Mouse (Mus musculus) NIH3T3 (cell line): ENCODE data around the gene Homer1.

Experiments
- DNase-seq: peaks from one replicate; pipeline ENCODE4 v3.0.0-alpha.2; 2012; ENCODE audit warnings: low read depth

Gene Homer1

DNA sequence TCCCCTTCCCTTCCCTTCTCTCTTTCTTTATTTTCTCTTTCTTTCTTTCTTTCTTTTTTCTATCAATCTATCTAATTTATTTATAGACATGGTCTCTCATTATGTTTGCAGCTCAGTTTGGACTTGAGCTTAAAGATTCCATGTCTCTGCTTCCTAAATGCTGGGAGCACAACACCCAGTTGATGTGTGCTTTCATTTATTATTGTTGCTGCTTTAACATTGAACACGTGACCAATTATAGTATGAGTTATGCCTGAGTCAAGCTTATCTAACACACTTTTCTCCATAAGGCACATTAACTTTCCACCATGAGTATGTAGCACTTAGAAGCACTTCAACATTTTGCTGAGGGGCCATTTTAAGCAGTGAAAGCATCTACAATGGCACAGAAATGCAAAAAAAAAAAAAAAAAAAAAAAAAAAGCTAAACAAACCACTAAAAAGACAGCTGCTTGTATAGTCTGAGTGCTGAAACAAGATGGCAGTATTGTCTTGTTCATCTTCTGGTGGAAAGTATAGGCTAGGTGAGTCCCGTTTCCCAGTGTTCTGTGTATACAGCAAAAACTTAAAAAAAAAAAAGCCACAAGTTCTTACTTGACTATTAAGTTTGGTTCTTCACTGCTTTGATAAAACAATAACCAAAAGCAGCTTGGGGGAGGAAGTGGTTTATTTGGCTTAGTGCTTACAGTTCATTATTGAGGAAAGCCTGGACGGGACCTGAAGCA is 41.3 kb downstream of the Homer1 start:
- DNase-seq, result peak; percentile 41

DNA sequence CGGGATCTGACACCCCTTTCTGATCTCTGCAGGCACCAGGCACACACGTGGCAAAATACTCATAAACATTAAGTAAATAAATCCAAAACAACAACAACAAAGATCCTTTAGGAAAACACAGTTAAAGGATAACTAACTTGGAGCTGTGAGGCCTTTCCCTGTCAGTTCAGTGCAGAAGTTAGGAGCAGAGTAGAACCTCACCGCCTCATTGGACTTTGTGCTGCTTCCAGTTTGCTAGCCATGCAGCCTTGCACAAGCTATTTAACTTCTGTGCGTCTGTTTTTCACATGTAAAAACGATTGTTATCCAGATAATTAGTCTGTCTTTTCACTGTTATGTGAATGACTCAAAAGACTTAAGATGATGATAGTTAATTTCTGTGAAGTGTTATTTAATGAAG is 43.2 kb downstream of the Homer1 start:
- DNase-seq, result no peak

DNA sequence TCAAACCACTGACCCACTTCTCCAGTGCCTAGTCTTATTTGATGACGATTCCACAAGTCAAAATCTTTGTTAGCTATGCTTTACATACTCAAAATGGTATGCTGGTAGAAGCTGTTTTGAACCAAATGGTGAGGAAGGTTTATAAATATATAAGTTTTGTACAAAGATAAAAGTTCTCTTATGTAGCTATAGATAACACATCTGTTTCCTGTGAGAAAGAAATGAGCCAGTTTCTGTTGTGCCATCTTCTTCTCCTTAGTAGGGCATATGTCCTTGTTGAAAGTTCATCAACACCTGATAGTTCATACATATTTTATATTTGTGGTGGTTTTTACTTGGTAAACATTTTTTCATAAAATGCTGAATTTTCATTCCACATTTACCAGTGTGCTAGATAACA is 45.0 kb downstream of the Homer1 start:
- no peak for DNase-seq

DNA sequence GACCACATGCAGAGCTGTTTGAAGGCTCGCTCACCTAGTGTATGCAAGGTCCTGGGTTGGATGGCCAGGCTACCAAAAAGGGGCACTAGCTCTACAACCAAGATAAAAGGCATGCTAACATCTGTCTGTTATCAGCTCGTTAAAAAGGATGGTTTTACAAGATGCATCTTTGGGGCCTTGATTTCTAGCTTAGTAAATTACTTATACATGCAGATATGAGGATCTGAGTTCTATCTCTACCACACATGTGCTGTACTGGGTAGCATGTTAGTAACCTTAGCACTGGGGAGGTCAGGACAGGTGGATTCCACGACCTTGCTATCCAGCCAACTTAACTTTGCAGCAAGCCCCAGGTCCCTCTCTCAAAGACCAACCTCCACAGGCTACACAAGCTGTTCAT is 46.4 kb downstream of the Homer1 start:
- DNase-seq, result no peak

DNA sequence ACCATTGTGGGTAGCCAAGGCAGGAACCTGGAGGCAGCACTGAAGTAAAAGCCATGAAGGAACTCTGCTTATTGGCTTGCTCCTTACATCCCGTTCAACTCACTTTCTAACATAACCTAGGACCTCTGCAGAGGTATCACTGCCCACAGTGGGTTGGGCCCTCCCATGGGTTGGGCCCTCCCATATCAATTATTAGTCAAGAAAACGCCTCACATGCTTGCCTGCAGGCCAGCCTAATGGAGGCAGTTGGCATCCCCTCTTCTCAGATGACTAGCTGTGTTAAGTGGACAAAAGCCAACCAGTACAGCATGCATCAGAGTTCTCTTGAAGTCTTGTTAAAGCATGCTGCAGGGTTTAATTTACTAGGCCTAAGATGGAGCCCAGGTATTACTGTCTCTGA is 52.6 kb downstream of the Homer1 start:
- DNase-seq, result peak; percentile 35

DNA sequence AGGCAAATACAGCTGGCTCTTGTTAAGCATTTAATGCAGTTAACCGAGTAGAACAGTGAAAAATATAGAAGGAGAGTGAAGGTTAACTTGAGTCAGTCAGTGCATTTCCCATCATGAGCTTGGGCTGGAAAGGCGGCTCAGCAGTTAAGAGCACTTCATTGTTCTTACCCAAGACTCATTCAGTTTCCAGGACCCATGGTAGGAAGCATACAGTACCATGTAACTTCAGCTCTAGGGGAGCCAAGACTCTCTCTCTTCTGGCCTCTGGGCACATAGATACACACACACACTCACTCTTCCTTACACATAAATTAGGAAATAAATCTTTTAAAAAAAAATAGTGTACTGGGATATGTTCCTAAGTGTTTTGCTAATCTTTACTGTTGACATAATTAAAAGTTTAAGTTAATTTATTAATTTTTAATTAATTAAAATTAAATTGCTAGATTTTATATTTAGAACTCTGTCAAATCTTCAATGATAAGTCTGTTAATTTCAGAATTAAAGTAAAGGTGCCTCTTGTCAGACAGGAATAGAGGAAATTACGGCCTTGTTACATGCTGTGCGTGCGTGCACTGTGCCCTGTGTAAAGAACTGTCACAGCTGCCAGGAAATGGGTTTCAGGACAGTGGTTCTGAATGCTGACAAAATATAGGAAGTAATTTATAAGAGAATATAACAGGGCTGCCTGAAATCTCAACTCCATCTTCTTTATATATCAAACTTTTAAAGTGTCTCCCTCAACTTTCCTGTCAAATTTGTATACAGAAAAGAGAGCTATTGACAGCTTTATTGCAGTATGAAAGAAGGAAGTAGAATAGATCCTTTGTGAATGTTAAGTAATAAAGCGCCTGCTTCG is 55.2 kb downstream of the Homer1 start:
- DNase-seq, result no peak

DNA sequence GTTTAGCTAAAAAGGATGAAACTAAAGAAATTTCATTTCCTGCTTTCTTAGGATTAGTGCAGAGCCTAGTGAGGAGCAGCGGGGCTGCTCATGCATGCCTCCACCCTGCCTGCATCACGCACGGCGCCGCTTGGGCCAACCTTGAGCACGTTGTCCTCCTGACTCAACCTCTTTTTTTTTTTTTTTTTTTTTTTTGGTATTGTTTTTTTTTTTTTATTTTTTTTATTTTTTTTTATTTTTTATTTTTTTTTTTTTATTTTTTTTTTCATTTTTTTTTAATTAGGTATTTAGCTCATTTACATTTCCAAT is 55.8 kb downstream of the Homer1 start:
- no peak for DNase-seq

DNA sequence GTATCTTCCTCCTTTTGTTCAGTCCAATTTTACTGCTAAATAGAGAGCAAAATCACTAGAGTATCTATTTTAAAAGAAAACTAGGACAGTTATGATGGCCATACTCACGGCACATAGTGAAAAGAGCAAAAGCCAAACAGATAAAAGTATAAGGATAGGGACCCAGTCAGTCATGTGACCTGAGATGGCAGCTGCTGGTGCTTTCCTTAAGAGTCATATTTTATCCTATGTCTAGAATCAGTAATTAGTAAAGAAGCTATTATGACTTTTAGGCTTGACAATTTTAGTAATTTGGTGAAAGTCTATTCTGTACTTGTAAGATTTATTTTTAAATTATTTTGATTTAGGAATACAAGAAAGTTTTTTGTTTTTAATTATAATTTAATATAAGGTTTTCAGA is 59.1 kb downstream of the Homer1 start:
- no peak for DNase-seq

DNA sequence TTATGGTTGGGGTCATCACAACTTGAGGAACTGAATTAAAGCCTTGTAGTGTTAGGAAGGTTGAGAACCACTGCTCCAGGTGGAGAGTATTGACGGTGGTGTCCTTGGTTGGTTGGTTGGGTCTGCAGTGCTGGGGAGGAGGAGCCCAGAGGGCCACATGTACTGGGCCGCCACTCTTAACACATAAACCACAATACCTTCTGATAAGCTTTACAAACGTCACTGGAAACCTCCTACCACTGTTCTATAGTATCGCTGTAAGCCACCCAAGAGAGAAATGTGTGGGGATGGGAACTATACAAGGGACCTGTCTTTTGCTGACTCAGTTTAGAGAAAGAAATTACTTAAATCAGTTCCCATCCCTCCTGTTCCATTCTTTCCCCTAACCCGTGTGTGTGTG is 68.1 kb downstream of the Homer1 start:
- DNase-seq, result no peak

DNA sequence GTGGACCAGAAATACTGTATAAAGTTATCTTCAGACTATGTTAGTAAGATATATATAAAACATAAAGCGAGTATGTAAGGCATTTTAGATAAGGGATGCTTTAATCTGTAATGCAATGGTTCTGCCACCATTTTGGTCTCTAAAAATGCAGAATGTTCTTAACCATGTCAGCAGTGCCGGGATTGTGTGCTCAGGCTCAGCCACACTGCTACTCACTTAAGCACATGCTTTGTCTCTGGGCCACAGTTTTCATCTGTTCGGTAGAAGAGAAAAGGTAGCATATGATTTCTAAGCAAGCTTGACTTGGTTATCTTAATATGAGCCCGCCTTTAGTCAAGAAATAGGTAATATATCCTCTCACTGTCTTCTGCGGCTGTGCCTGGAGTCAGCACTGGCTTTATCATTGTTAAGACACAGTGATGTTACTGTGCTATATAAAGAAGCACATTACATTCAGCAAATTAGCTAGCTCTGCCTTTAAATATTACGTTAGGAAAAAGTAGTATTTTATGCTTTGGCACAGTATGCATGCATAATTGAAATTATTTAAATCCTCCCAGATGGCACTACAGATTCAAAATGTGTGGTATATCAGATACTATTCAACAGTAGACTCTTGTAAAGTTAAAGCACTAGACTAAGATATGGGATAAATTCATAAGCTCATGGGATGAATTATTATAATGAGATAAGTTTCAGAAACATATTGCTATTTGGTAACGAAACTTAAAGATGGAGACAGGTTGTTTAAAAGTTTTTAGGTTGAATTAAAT is 69.6 kb downstream of the Homer1 start:
- no peak for DNase-seq

DNA sequence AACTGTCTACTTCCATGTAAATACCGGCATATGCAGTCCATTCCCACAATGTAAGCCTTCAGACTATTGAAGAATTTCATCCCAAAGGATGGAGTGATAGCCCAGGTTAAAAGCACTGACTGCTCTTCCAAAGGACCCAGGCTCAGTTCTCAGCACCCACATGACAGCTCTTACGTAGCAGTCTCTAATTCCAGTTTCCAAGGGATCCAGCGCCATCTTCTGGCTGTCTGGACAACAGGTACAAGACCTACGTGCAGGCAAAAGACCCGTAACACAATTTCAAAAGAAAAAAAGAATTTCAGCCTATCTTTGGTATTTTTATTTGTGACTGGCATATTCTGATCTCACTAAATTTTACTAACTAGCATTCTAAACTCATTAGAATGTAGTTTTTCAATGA is 75.0 kb downstream of the Homer1 start:
- DNase-seq, result peak; percentile 4

DNA sequence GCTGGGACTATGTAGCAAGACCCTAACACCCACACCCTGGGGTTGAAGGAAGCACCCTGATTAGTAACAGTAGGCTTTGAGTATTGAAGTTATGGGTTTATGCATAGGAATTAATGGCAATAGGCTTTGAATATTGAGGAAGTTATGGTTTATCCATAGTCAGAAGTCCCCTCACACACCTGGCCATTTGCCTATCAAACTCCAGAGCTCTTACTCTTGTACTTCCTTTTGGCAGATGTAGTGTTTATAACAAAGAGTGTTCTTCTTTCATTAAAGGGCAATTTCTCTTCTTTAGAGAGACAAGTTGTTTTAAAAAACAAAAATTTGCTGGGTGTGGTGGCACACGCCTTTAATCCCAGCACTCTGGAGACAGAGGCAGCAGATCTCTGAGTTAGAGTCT is 79.1 kb downstream of the Homer1 start:
- DNase-seq, result no peak

DNA sequence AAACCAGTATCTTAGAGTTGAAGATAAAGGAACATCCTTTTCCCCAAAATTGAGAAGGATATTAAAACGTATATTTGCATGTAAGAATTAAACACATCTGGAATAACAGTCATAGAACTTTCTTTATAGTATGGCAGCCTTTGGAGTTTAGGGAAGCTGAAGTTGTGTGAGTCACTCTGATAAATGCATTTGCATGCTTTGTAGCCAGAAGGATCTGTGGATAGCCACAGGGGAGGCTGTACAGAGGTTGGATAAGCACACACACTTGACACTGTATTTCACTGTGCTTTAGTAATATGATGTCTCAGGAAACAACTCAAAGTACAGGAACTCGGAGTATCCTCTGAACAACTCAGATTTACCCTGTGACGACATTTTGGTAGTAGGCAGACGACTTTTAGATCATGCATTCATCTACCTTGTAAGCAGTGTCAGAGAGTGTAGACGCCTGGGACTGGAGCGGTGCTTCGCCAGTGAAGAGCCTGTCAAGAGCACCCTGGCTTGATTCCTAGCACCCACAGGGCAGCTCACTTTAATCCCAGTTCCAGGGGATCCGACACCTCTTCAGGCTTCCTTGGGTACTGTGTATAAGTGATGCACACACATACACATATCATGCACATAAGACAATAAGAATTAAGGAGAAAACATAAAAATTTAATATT is 81.1 kb downstream of the Homer1 start:
- no peak for DNase-seq

DNA sequence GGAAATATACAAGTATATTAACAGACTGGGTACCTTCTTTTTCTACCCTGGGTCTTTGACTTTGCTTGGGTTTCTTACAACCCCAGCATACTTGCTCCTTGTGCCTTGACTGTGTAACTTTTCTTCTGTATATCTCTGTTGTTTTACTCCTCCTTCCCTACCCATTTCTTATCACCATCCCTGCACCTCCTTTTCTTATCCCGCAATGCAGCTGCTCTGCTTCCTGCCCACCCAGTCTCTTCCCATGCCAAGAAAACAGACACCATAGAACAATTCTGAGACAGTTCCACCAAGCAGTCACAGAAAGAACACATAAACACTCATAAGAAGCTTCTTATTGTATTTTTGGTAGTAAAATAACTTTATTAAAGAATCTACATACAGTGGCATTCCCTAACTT is 81.9 kb downstream of the Homer1 start:
- DNase-seq, result no peak

DNA sequence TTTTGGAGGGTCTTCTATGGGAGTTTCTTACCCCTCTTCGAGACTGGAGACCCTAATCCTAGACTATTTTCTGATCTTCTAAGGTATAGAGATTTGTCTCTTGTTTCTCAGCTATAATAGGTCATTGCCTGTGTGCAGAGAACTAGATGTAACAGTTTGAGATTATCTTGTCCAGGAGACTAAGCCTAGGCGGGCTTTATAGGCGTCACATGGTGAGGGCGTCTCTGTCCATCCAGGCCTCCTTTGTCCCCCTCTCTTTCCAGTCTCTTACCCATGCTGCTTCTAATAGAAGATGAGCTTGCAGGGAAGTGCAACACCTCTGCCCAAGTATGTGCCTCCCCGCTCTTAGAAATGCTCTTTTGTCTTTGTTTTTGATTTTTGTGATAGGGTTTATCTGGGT is 83.7 kb downstream of the Homer1 start:
- DNase-seq, result no peak

DNA sequence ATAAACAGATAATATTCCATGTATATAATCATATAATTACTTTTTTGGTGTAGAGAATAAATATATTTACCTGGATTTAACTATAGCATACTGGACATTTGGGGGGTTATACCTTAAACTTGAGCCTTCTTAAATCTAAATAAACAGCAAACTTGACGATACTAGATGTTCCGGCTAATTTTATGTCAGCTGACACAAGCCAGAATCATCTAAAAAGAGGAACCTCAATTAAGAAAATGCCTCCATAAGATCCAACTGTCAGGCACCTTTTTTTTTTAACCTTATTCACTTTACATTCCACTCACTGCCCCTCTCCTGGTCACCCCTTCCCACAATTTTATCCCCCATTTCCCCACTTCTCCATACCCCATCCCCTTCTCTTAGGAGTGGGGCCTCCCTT is 84.2 kb downstream of the Homer1 start:
- no peak for DNase-seq

DNA sequence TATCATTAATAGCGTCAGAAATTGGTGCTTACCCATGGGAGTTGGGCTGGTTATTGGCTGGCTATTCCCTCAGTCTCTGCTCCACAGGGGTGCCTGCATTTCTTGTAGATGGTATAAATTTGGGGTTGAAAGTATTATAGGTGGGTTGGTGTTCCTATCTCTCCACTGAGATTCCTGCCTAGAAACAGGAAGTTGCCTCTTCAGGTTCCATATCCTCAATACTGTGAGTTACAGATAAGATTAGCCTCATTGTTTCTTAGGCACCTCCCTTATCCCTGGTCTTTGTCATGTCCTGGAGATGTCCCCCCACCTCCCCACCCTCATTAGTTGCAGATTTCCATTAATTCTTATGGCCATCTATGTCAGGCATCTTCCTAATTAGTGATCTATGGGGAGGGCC is 85.0 kb downstream of the Homer1 start:
- no peak for DNase-seq

DNA sequence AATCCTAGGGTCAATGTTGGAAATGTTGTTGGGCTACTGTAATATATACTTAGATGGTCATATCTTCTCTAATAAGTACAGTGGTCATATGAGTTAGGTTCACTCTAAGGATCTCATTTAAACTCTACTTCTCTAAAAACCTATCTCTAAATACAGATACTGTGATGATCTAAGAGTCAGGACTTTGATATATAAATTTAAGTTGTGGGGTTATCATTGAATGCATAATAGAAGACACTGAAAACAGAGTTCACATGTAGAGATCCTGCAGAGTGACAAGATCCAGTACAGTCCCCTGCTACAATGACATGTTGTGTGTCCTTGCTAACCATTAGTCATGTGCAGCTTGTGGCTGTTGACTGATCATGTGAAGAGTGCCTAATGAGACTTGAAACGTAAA is 85.7 kb downstream of the Homer1 start:
- DNase-seq, result no peak

DNA sequence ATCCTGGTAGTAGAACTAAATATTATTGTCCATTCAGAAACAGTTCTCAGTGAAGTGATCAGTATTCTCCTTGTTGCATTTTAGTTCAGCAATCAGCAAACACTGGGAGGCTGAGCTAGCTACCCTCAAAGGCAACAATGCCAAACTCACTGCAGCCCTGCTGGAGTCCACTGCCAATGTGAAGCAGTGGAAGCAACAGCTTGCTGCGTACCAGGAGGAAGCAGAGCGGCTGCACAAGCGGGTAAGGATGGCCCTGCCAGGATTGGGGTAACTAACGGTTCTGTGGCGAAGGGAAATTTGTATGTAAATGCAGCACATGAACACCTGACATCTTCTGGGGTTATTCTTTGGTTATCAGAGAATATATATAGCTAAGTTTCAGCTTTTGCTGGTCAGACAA is 88.0 kb downstream of the Homer1 start:
- DNase-seq, result no peak

DNA sequence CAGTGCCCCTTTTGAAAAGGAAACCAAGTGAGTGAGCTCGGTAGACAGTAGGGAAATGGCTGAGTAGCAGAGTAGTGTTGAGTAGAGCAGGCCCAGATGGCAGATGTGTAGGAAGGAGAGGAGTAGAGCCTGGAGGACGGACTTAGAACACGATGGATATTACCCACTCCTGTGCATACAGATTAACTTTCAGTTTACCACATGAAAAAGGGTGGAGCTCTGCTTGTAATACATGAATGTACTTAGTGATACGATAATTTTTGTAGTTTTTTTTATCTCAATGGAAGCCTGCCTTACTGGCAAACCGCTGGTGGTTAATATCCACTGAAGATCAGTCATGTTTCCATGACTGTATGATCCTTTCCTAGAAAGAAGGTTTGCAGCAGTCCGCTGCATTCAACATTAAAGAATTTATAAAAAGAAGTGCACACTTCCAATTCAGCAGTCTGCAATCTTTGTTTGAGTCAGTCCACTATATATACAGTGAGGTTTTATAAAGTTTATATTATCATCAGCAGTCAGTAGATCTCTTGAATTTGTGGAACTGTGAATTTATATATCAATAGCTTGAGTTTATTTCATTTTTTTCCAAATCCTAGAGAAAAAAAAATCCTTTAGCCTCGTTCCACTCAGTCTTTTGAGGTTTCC is 89.3 kb downstream of the Homer1 start:
- DNase-seq, result no peak

DNA sequence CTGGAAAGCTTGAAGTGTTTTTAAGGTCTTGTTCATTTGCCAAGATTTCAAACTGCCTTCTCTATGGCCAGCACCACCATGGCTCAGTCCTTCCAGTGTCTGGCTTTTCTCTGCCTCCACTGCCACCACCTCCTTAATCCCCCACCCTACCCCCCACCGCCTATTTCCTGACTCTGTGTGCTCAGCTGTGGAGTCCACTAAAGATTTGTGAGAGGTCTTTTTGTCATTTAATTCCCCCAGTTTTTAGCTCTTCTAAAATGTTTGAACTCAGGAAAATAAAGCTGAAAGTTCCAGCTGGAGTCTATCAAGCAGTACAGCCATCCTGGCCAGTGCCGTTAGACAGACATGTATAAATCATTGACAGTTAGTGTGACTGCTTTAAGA is 89.8 kb downstream of the Homer1 start:
- DNase-seq, result no peak

DNA sequence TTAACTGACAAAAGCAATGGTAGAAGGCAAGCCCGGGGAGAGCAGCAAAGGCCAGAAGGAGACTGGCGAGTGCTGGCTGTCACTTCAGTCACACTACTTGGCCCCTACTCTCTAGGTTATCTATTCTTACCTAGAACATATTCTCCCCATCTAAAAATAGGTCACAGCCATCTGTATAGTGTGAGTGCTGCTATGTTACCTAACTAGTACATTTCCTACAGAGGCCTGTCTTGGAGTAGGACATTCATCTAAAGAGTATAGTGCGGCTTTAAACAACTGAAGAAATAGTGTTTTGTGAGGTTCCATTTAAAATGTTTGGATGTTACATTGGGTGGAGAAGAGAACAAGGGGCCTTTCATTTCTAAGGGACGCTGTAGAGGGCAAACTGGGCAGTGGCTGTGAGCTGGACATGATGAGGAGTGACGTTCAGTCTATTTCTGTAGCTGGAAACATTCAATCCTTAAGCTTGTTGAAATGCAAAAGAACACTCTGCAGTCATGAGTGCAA is 100.3 kb downstream of the Homer1 start:
- DNase-seq, result no peak
